Comparison of ENCODE assay signal across 9 mouse cellular contexts in the genomic region with DNA sequence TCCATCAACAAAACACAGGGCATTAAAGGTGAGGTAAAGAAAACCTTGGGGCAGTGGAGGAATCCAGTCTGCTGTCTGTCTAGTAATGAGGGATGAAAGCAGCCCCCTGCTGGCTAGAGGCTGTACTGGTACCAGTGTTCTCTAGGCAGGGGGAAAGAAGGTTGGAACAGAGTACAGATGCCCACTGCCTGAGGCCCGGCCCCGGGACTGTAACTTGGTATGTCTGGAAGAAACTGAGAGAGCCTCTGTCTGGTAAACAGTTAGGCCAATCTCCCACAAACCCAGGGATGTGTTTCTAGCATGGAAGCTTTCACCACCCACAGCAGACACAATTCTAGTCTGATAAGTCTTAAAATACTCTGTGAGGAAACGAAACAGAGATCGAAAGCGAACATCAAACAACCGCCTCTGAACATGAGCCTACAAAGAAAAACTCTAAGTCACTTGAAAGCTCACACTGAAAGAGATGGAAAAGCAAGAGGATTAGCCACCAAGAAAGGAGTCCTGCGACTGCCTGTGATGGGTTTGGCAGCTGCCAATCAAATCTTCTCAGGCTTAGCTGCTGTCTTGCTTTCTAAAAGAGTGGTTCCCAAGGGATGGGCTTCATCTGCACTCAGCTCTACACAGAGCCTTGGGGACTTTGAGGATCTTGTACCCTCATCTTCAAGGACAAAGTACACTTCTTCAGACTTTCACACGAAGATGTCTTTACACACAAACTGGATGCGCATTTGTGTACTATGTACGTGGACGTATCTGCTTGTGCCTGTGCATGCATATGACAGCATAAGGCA.
A peak's percentile ranks its signal among the peaks of the same experiment; 100 is the strongest.
DNase-seq lines count a peak whose midpoint lies in the region; ATAC-seq and TF ChIP-seq lines count a peak whose summit lies in the region.
"Had no signal": no experiment of that assay in that cellular context is flagged by ENCODE, and none has a peak within 500 bp of the region (broad histone marks: within the 10 kb centered on the region; RNA-seq: fewer than 3 reads in every experiment).

No protein-coding gene starts in this region.

- peak; percentile 72 for ATAC-seq in lung, embryonic 15.5 days (ENCODE audit: borderline replicate concordance, extremely low read depth, low FRiP score, low TSS enrichment)
- ATAC-seq in megakaryocyte-erythroid progenitor cell, adult 5-6 weeks (replicated peaks; ENCODE audit: low FRiP score, low TSS enrichment, poor library complexity, severe bottlenecking), result peak; percentile 90

- H3K27me3 ChIP-seq in lung, embryonic 15.5 days, result no peaks in the 10 kb centered on the region
- no peaks in the 10 kb centered on the region for H3K27me3 ChIP-seq in kidney, adult 2 months (replicated peaks; ENCODE audit: control insufficient read depth, insufficient read depth, low read length)
- H3K27me3 ChIP-seq: limb, embryonic 15.5 days had no signal

- peak; percentile 49; the same call in 1 of the 2 replicates for TF ChIP-seq CTCF in kidney, adult 2 months (conservative IDR thresholded peaks at IDR 0.05; ENCODE audit: insufficient read depth, insufficient read length, low read depth, low read length)

- H3K4me3 ChIP-seq in lung, embryonic 15.5 days, result no peak overlapping the region
- no peak overlapping the region for H3K4me3 ChIP-seq in kidney, adult 2 months (ENCODE audit: insufficient read depth, low read depth, low read length)
- H3K4me3 ChIP-seq: limb, embryonic 15.5 days had no signal

- DNase-seq in lung, postnatal 25 days (ENCODE audit: low spot score), result no peak
- DNase-seq in adipocyte (ENCODE audit: low spot score), result peak; percentile 55
- DNase-seq in frontal cortex, postnatal 36 days (ENCODE audit: low spot score in 2 of 2), result peak; percentile 43 to 50
- DNase-seq in kidney, adult 2 months, result peak; percentile 25
- peak; percentile 48 for DNase-seq in thymus, postnatal 4 days
- DNase-seq in urinary bladder, postnatal 4 days (ENCODE audit: low spot score in 2 of 2), result no peak

- H3K27ac ChIP-seq in lung, embryonic 15.5 days, result no peak overlapping the region
- H3K27ac ChIP-seq in kidney, adult 2 months (ENCODE audit: insufficient read depth, low read depth, low read length), result no peak overlapping the region
- H3K27ac ChIP-seq: limb, embryonic 15.5 days had no signal

- H3K36me3 ChIP-seq in lung, embryonic 15.5 days, result no peaks in the 10 kb centered on the region
- H3K36me3 ChIP-seq in kidney, adult 2 months (ENCODE audit: control insufficient read depth, insufficient read depth, low read length), result no peaks in the 10 kb centered on the region
- H3K36me3 ChIP-seq: limb, embryonic 15.5 days had no signal

- no peak overlapping the region for H3K4me2 ChIP-seq in lung, embryonic 15.5 days
- H3K4me2 ChIP-seq: limb, embryonic 15.5 days had no signal

- no peaks in the 10 kb centered on the region for H3K9me3 ChIP-seq in lung, embryonic 15.5 days
- H3K9me3 ChIP-seq: limb, embryonic 15.5 days had no signal

- H3K9ac ChIP-seq in lung, embryonic 15.5 days, result no peak overlapping the region
- H3K9ac ChIP-seq: limb, embryonic 15.5 days had no signal

- WGBS in lung, embryonic 15.5 days, result 74% methylated on average over 11 of the region's 11 CpGs
- WGBS in kidney, adult 2 months, result 77% methylated on average over 11 of the region's 11 CpGs

- no peak for TF ChIP-seq POLR2A in kidney, adult 2 months (IDR thresholded peaks at IDR 0.05; ENCODE audit: low read depth, low read length)

- H3K4me1 ChIP-seq in lung, embryonic 15.5 days, result 0 out of 2 replicates have a peak, but pooled peaks cover under 1% of the 10 kb centered on the region
- no peaks in the 10 kb centered on the region for H3K4me1 ChIP-seq in kidney, adult 2 months (ENCODE audit: control insufficient read depth, insufficient read depth, low read length)

Comparison
In these comparisons a context has a peak if more than half of its experiments do, and no peak if none do; other contexts are left out.
1. DNase-seq: peak in adipocyte (single experiment), frontal cortex, postnatal 36 days (2 of 2), kidney, adult 2 months (single experiment) and thymus, postnatal 4 days (single experiment); none in lung, postnatal 25 days (single experiment) and urinary bladder, postnatal 4 days (0 of 2).